Mouse (Mus musculus) kidney, postnatal 25 days (tissue): Measurements from ENCODE around the gene Rnf17.

Source experiments
- DNase-seq, 2 experiments: peaks; one replicate each; pipeline ENCODE4 v3.0.0; 2021; ENCODE audit warnings: mixed read lengths in 2 of 2

Rnf17 gene

DNA sequence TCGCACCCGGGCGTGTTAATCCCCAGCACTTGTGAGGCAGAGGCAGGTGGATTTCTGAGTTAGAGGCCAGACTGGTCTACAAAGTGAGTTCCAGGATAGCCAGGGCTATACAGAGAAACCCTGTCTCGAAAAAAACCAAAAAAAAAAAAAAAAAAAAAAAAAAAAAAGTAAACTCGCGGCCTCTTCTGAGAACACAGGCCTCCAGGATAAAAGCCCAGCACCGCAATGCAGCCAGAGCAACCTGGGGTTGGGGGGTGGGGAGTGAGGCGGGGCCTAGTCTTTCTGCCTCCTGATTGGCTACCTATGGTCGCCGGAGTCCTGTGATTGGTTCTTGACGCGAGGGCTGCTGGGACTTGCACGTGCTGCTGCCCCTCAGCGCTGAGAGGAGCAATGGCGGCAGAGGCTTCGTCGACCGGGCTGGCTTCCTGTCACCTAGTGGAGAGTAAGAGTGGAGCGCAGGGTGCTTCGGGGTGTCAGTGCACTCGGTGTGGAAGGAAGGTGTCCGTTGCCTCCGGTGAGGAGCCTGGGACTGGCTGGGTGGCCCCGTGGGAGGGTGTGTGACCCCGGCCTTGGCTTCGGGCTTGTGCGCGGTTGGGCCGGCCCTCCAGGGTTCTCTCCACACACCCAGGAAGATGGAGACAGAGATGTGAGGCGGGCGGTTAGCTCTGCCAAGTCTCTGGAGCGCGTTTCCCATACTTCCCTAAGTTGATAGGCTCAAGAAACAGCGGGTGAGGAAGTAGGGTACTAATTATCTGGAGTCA is at the start of gene Rnf17:
TSS of gene Rnf17 (plus strand) at position 271 of the 761 bp plus-strand sequence.
- DNase-seq, result peak in 1 of 2 experiments; percentile 36

DNA sequence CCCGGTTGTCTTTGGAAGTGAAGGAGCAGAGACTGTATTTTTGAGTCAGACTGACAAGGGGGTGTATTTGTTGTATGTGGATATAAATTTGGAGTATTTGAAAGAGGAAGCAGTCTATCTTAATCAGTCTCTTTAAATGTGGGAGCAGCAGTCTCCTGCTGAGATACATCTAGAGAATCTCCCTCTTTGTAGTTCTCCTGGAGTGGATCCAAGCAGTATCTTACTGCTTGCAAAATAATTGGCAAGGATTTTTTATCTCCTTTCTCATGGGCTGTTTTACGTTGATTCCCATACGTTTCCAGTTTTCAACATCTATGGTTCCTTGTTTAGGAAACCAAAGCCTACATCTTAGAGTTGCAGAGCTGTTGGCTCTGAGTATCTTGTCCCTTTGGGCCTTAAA is 47.6 kb upstream of the Rnf17 start:
- DNase-seq, result no peak

- DNase-seq, result no peak
These were observed 47.0 kb upstream of the Rnf17 start for GRCm38 (mm10) chr14:56355396-56355795.

DNA sequence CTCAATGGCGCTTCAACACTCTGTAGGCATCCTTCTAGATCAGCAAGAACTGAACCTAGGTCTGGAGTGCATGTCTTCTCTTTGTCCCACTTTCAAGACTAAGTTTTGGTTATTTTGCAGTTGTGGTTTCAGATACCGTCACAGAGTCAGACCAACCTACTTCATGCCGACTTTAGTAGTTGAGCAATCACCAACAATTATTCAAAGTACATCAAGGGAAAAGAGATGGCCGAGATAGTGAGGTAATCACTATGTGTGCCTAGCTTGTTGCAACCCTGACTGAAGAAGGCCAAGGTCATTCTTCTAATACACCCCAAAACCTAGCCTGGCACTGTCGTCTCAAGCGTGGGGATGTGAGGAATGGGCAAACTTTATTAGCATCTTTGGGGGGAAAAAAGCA is 46.2 kb upstream of the Rnf17 start:
- DNase-seq, result no peak

- no peak for DNase-seq
These were observed 44.0 kb upstream of the Rnf17 start for GRCm38 (mm10) chr14:56358422-56358821.

- DNase-seq, result no peak
These were observed 43.2 kb upstream of the Rnf17 start for GRCm38 (mm10) chr14:56359131-56359530.

DNA sequence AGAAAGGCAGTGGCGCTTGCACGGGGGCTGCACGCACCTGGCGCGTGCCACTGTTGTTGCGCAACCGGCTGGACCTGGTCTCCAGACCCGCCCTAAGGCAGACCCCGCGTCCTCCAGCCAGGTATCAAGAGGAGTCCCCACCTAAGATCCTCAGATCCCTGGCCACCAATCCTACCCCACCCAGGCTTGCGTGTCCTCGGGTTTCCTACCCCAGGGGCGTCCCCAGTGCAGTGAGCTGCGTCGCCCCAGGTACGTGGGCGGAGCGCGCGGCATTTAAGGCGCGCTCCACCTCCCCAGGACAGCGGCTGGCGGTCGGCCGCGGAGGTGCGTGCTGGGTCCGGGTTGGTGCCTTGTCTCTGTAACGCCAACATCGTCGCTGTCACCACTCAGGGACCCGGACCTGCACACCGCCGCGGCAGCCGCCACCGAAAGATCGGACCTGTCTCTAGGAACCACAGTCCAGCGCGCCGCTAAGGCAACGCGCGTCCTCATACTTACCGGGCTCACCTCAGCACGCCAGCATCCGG is 37.6 kb upstream of the Rnf17 start, which contains the start of gene Atp12a:
TSS of gene Atp12a (plus strand) at position 358 of the 527 bp plus-strand sequence.
- peak in 1 of 2 experiments; percentile 45 for DNase-seq

DNA sequence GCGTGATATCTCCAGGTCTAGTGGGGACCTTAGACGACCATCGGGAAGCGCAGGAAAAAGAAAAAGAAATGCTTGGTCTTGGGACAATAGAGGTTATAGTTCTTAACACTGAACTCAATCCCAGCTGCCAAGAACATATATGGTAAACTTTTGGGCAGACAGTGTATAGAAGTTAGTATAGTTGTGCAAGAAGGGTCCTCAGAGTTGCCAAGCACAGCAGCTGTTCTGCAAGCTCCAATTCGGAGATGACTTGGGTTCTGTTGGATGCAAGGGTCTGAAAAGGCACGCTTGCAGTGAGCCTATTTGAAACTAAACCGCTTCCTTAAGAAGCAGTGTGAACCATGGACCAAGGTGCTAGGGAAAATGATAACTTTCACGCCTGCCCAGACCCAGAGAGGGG is 37.1 kb upstream of the Rnf17 start:
- no peak for DNase-seq

DNA sequence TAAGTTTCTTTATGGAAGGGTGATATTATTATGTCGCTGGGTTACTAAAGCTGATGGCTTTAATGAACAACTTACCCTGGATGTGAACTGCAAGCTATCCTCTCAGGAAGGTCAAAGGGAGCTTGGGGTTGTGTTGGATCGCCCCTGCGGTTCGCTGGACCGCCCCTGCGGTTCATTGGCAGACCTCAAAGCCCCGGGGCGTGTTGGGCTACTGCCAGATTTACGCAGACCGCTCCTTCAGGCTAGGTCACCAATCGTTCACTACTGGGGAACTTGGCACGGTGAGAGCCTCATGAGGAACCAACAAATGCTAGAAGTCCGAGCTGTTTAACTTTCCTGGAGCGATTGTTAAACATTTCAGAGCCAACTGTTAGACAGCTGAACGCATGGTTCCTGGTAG is 35.7 kb upstream of the Rnf17 start:
- peak; percentile 64 to 84 for DNase-seq

DNA sequence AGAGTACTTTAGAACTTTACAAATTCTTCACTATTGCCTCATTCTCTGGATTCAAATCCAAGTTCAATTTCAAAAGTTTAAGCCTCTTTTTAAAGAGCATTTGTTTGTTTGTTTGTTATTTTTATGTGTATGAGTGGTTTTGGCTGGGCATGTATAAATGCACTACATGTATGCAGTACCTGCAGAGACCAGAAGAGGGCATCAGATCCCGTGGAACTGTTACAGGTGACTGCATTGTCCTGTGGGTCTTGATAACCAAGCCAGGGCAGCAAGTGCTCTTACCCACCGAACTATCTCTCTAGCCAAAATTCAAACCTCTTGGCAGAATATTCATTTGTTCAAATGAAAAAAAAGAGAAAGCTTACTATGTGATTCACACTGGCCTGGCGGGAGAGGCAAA is 33.5 kb upstream of the Rnf17 start:
- peak in 1 of 2 experiments; percentile 57 for DNase-seq

DNA sequence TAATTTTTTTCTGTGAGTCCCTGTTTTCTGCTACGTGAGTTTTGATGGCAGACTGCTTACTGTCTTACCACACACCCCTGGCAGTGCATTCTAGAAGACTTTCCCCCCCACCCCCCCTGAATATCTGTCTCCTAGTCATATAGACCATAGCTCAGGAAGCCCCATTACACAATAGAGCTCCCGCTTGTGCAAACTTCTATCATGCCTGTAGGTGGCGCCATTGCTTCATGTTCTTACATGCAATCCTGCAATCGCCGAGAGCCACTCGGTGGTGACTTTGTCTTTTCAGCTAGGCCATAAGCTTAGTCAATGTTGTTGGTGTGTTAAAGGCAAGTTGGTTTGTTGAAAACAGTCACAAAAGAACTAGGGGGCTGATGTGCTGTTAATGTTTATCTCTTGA is 26.6 kb upstream of the Rnf17 start:
- DNase-seq, result peak; percentile 83 to 91

GRCm38 (mm10) chr14:56377745-56378144 is 24.6 kb upstream of the Rnf17 start:
- no peak for DNase-seq

GRCm38 (mm10) chr14:56379336-56379735 is 23.0 kb upstream of the Rnf17 start:
- no peak for DNase-seq

GRCm38 (mm10) chr14:56382366-56382765 is 20.0 kb upstream of the Rnf17 start:
- peak in 1 of 2 experiments; percentile 37 for DNase-seq

DNA sequence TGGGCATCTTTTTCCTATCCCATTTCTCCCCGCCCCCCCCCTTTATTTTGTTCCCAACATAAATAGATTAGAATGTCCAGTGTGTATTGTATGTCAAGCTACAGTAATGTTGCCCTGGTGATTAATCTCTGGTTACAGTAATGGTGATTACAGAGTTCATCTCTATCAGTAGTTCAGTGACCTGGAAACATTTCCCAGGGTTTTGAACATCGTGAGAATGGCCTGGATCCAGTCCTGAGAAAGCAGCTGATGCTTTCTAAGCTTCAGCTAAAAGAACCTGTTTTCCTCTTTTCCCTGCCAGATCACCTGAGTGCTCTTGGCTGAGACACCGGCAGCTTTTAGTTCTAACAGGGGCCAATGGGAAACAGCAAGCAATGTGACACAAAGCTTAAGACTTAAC is 12.1 kb upstream of the Rnf17 start:
- DNase-seq, result no peak

DNA sequence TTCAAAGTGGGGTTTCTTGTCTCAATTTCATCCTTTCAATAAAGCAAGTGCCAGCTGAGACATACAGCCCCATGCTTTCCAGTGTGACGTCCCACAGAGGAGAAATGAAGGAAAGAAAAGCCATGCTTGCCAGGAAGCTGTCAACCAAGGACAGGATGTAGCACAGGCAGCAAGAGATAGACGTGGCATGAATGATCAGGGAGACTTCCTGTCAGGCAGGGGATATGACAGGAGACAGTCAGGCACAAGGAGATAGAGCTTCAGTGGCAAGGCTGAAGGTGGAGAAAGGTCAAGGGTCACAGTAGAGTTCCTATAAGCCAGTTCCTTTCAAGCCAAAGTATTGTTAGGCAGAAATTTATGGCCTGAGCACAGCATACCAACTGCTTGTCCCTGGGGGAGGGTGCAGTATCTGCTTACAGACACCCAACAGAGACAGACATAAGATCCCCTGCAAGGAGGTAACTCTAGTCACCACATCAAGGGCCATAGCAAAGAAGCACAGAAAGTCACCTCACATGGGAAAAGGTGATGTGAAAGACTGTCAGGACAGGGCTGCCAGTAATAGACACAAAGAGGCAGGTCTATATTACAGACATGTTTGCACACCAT is 8.6 kb upstream of the Rnf17 start:
- no peak for DNase-seq

- peak; percentile 39 to 64 for DNase-seq
These were observed 4.4 kb upstream of the Rnf17 start for GRCm38 (mm10) chr14:56398001-56398400.

- DNase-seq, result no peak
These were observed 643 bp downstream of the Rnf17 start for GRCm38 (mm10) chr14:56403072-56403375.

DNA sequence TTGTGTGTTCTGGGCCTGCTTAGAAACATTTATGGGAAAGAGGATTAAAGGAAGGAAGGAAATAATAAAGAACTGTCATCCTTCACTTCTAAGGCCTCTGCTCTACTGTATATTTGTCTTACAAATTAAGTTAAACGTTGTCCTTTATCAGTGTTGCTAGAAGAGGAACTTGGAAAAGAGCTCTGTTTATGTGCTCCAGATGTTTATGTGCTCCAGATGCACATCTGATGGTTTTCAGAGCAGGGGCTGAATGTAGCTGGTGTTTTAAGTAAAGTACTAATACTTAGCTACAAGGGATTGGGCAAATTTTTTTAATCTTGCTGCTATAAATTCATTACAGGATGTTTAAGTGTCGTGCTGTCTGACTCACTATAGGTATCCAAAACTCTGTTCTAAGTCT is 59.7 kb downstream of the Rnf17 start:
- DNase-seq, result no peak

DNA sequence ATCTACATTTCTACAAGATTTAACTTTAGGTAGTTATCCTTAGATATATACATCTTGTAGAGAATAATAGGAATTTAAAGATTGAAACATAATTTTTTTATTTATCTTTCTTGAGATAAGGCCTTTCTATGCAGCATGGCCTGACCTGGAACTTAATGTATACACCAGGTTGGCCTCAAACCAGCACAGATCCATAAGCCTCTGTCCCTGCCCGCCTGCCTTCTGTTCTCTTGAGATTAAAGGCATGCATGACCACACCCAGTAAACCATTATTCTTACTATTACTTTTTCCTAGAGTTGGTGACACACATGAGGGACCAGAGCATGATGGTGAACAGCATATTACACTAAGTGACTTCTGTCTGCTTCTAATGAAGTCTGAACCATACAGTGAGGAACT is 60.3 kb downstream of the Rnf17 start:
- no peak for DNase-seq

GRCm38 (mm10) chr14:56468145-56468544 is 65.8 kb downstream of the Rnf17 start:
- DNase-seq, result peak in 1 of 2 experiments; percentile 16

DNA sequence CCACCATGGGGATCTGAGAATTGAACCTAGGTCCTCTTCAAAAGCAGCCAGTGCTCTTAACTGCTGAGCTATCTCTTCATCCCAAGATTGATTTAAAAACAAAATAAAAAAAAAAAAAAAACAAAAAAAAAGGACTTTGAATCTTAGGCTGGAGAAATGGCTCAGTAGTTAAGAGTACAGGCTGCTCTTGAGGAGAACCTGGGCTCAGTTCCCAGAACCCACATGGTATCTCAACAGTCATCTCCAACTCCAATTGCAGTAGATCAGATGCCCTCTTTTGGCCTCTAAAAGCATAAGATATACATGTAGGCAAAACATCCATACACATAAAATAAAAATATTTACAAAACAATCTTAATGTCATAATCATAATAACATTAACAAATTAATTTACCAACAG is 87.4 kb downstream of the Rnf17 start:
- peak in 1 of 2 experiments; percentile 29 for DNase-seq

DNA sequence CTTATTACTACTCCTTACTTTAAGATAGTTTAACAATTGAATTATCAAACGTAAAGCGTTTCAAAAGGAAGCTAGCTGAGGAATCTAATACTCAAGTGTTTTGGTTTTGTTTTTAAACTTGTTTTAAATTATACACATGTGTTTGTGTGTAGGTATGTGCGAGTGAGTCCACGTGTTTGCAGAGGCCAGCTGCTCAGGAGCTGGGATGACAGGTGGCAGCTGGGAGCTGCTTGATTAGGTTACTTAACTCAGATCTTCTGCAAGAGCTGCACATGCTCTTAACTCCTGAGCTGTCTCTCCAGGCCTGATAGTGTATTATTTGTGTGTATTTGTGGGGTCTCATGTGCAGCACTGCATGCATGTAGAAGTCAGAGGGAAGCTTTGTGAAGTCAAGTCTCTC is 100.0 kb downstream of the Rnf17 start:
- DNase-seq, result no peak

- DNase-seq, result no peak
These were observed 104.4 kb downstream of the Rnf17 start for GRCm38 (mm10) chr14:56506743-56507142.
